Mouse (Mus musculus) frontal cortex, postnatal 25 days (tissue): ENCODE results near the gene Ppm1j.
"Not testable (repeated sequence)": the region's sequence is repeated elsewhere in the genome, so short reads cannot be mapped to it uniquely, and the experiment has no call there.

Experiments
- DNase-seq, 2 experiments: peaks; one replicate each; pipeline ENCODE4 v3.0.0; 2022; ENCODE audit warnings: low spot score in 2 of 2

The Ppm1j gene

GRCm38 (mm10) chr3:104813227-104813626, 32.4 kb downstream of the Ppm1j start:
- DNase-seq = not testable (repeated sequence)

DNA sequence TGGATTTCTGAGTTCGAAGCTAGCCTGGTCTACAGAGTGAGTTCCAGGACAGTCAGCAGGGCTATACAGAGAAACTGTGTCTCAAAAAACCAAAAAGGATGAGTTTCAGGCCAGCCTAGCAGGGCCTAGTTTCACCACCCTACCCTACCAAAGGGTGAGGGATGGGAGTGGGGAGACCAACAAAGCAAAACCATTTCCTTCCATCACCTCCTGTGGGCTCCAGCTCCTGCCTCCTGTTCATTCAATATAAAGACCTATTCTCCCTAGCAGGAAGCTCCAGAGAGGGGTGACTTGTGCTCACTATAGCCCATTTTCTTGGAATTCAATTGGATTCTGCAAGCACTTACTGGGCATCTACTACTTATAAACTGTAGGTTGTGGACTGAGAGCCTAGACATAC, 33.9 kb downstream of the Ppm1j start:
- no peak for DNase-seq

- no peak for DNase-seq
Observed at GRCm38 (mm10) chr3:104815346-104815745, 34.5 kb downstream of the Ppm1j start.

- DNase-seq = no peak
Observed at GRCm38 (mm10) chr3:104816130-104816529, 35.3 kb downstream of the Ppm1j start.

DNA sequence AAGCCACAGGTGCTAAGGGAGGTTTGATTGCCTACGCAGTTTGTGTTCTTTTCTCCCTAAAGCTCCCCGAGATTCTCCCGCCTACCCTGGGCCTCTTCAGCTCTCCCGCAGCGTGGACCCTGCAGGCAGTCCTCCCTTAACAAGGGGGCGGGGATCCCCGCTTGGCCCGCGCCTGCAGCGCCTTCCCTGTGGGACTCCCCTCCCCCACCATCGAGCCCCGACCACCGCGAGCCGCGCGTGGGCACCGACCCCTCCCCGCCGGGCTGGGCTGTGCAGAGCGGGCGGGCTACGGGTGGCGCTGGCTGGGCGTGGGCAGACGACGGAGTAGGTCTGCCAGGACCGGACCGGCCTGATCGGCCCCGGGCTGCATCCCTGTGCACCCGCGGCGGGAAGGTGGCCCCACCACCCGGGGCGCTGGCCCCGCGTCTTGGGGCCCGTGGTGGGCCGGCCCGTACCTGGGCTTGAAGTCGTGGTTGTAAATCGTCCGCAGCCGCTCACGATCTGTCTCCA, 36.7 kb downstream of the Ppm1j start:
- peak in 1 of 2 experiments; percentile 28 for DNase-seq

- DNase-seq = peak in 1 of 2 experiments; percentile 25
Observed at GRCm38 (mm10) chr3:104817991-104818748, 37.3 kb downstream of the Ppm1j start, which contains the start of gene Mov10. TSS of gene Mov10 (minus strand) at chr3:104818563.

- no peak for DNase-seq
Observed at GRCm38 (mm10) chr3:104818749-104819134, 37.9 kb downstream of the Ppm1j start.

DNA sequence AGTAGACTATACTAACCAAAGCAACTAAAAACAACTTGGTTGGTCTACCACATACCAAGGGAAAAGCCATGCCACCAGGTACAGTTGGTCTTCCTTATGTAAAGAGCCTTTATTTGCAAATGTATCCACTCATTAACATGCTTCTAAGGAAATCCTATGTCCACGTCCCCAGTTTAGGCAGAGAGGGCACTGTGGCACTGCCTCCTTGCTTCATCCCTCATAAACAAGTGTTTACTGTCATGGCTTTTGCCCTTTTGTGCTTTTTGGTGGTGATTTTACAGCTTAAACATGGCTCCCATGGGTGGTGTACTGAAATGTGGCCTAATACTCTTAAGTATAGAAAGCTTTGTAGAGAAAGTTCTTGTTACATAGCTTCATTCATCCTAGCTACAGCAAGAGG, 39.6 kb downstream of the Ppm1j start:
- DNase-seq = no peak

DNA sequence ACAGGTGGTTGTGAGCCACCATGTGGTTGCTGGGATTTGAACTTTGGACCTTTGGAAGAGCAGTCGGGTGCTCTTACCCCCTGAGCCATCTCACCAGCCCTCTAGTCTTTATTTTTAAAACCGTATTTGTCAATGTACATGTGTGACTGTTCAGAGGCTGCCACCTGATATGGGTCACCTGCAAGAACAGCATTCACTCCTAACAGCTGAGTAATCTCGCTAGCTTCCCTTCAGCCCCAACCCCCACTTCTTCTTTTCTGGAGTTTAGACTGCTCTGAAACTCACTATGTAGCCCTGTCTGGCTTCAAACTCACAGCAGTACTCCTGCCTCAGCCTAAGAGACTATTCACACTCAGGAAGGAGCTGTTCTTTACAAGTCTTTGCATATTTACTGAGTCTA, 41.6 kb downstream of the Ppm1j start:
- DNase-seq = no peak
